Mouse (Mus musculus) pancreas, adult 10 weeks (tissue): ENCODE results near the gene Vmn2r78. TPM values are rescaled to one million over a fixed set of nuclear protein-coding genes. Genes with fewer than 3 reads are reported as not detected.

Experiments
- polyA plus RNA-seq: library from polyadenylated mRNA; stranded (reverse); fragments of 350-450 nt; fragmentation: Illumina TruSeq; extraction: RNeasy Lipid Tissue Mini Kit (QIAGEN cat#74804); gene quantifications from one replicate; pipeline ENCODE4 v1.2.3, GENCODE M21; 2015; ENCODE audit warnings: low read depth, low replicate concordance; ENCODE audit not compliant: insufficient read depth

Gene Vmn2r78
- not detected for polyA plus RNA-seq

DNA sequence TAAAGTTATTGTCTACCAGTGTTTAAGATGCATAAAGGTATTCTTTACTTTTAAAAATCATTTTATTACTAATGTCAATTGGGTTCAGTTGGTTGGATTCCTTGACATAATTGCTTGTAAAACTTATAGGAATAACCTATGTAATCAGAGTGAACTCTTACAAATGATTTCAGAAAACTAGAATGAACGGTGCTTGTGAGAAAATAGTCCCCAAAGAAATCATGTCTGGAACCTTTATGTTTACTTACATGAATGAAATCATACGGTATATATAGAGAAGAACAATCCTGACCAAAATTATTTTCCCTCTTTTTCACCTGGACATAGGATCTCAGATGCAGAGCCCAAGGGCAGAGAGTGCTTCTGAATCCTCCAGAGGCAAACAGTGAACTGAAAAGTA is at the start of gene Vmn2r78:
Vmn2r78 (plus strand) TSS at position 301 of the 400 bp plus-strand sequence.

DNA sequence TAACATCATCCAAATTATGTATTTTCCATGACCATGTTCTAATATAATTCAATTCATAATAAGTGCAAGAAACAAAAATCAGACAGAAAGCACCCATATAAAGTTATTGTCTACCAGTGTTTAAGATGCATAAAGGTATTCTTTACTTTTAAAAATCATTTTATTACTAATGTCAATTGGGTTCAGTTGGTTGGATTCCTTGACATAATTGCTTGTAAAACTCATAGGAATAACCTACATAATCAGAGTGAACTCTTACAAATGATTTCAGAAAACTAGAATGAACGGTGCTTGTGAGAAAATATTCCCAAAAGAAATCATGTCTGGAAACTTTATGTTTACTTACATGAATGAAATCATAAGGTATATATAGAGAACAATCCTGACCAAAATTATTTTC is 80.9 kb downstream of the Vmn2r78 start, which contains the start of gene Vmn2r79:
Vmn2r79 (plus strand) TSS at position 301 of the 400 bp plus-strand sequence.

Other genes starting within 250 kb of the Vmn2r78 start
- not detected for gene Olfr292, start 226.8 kb upstream of the Vmn2r78 start, polyA plus RNA-seq
- 1.8 TPM for gene Folh1, start 139.2 kb upstream of the Vmn2r78 start, polyA plus RNA-seq
- not detected for gene Vmn2r77, start 120.1 kb upstream of the Vmn2r78 start, polyA plus RNA-seq
- not detected for gene Vmn2r79, start 81.0 kb downstream of the Vmn2r78 start, polyA plus RNA-seq